Comparison of ENCODE assay signal across 32 mouse cellular contexts in genomic region chr8:60518286-60518685, GRCm38 (mm10). TPM values are rescaled to one million over a fixed set of nuclear protein-coding genes. Genes with fewer than 3 reads are reported as not detected.
"Had no signal": no experiment of that assay in that cellular context is flagged by ENCODE, and none has a peak within 500 bp of the region (broad histone marks: within the 10 kb centered on the region; RNA-seq: fewer than 3 reads in every experiment).

No protein-coding gene starts in this region.

- H3K9ac ChIP-seq: heart, embryonic 12.5 days; hindbrain, embryonic 12.5 days; hindbrain, embryonic 14.5 days; intestine, embryonic 15.5 days; limb, embryonic 13.5 days; limb, embryonic 15.5 days; liver, embryonic 12.5 days; liver, embryonic 14.5 days had no signal

- H3K27me3 ChIP-seq: heart, embryonic 12.5 days; hindbrain, embryonic 12.5 days; intestine, embryonic 15.5 days; limb, embryonic 13.5 days; limb, embryonic 15.5 days; liver, embryonic 12.5 days had no signal

- H3K36me3 ChIP-seq: heart, embryonic 10.5 days; heart, embryonic 12.5 days; hindbrain, embryonic 10.5 days; hindbrain, embryonic 12.5 days; intestine, embryonic 15.5 days; limb, embryonic 13.5 days; limb, embryonic 15.5 days; liver, embryonic 12.5 days had no signal

- ATAC-seq: hindbrain, embryonic 16.5 days; inflammation-experienced regulatory T-cells, adult 6 months; intestine, embryonic 15.5 days; liver, embryonic 12.5 days had no signal

- DNase-seq: gastrocnemius, adult 2 months; gastrocnemius, postnatal 10 days; gastrocnemius, postnatal 25 days; heart, adult 18-20 months; heart, postnatal 10 days; heart, postnatal 4 days; kidney, adult 11 months; kidney, adult 2 months; kidney, adult 9 months; kidney, postnatal 14 days; kidney, postnatal 36 days; layer of hippocampus, adult 9-11 months; layer of hippocampus, postnatal 36 days; left cerebral cortex, postnatal 4 days had no signal

- H3K4me1 ChIP-seq: heart, embryonic 10.5 days; heart, embryonic 12.5 days; hindbrain, embryonic 10.5 days; hindbrain, embryonic 12.5 days; intestine, embryonic 15.5 days; limb, embryonic 13.5 days; limb, embryonic 15.5 days; liver, embryonic 12.5 days had no signal

- H3K27ac ChIP-seq: gastrocnemius, adult 2 months; heart, embryonic 10.5 days; hindbrain, embryonic 10.5 days; hindbrain, embryonic 12.5 days; hindbrain, embryonic 14.5 days; intestine, embryonic 15.5 days; kidney, postnatal 0 days; limb, embryonic 13.5 days; limb, embryonic 15.5 days; liver, embryonic 12.5 days; liver, embryonic 14.5 days had no signal

- H3K4me2 ChIP-seq: heart, embryonic 12.5 days; hindbrain, embryonic 12.5 days; hindbrain, embryonic 14.5 days; intestine, embryonic 15.5 days; limb, embryonic 13.5 days; limb, embryonic 15.5 days; liver, embryonic 12.5 days had no signal

- H3K4me3 ChIP-seq: gastrocnemius, adult 2 months; heart, embryonic 10.5 days; heart, embryonic 12.5 days; hindbrain, embryonic 10.5 days; hindbrain, embryonic 12.5 days; intestine, embryonic 15.5 days; limb, embryonic 13.5 days; limb, embryonic 15.5 days; liver, embryonic 12.5 days had no signal

- H3K9me3 ChIP-seq: heart, embryonic 10.5 days; heart, embryonic 12.5 days; hindbrain, embryonic 10.5 days; hindbrain, embryonic 12.5 days; intestine, embryonic 15.5 days; limb, embryonic 13.5 days; limb, embryonic 15.5 days; liver, embryonic 12.5 days had no signal

RNA-seq across cellular contexts. Expression of gene Aadat, which starts 12.6 kb away (rescaled TPM):
- polyA plus RNA-seq: inflammation-experienced regulatory T-cells, adult 6 months; large intestine, adult 2 months had no signal

RNA-seq across cellular contexts. Expression of gene Gm10283, which starts 15.3 kb away (rescaled TPM):
- polyA plus RNA-seq: heart, embryonic 10.5 days; heart, embryonic 12.5 days; heart, embryonic 14.5 days; heart, embryonic 16.5 days; hindbrain, embryonic 10.5 days; hindbrain, embryonic 12.5 days; hindbrain, embryonic 14.5 days; hindbrain, embryonic 16.5 days; inflammation-experienced regulatory T-cells, adult 6 months; intestine, embryonic 15.5 days; kidney, adult 2 months; large intestine, adult 2 months; limb, embryonic 11.5 days; limb, embryonic 13.5 days; limb, embryonic 15.5 days; liver, adult 2 months; liver, embryonic 12.5 days; liver, embryonic 14.5 days had no signal
